12 mouse cellular contexts compared by ENCODE assay signal in genomic region chr7:49638941-49639776, GRCm38 (mm10). TPM values are rescaled to one million over a fixed set of nuclear protein-coding genes. Genes with fewer than 3 reads are reported as not detected.
DNase-seq lines count a peak whose midpoint lies in the region; ATAC-seq and TF ChIP-seq lines count a peak whose summit lies in the region.
"Had no signal": no experiment of that assay in that cellular context is flagged by ENCODE, and none has a peak within 500 bp of the region (broad histone marks: within the 10 kb centered on the region; RNA-seq: fewer than 3 reads in every experiment).

No protein-coding gene starts in this region.

- no peaks in the 10 kb centered on the region for H3K9me3 ChIP-seq in kidney, postnatal 0 days (replicated peaks; ENCODE audit: low read length)
- no peaks in the 10 kb centered on the region for H3K9me3 ChIP-seq in embryonic facial prominence, embryonic 13.5 days
- no peaks in the 10 kb centered on the region for H3K9me3 ChIP-seq in liver, embryonic 12.5 days (replicated peaks)

- H3K9ac ChIP-seq in kidney, postnatal 0 days (ENCODE audit: low read depth, low read length), result no peak overlapping the region
- no peak overlapping the region for H3K9ac ChIP-seq in embryonic facial prominence, embryonic 13.5 days
- no peak overlapping the region for H3K9ac ChIP-seq in liver, embryonic 12.5 days

- no peak for DNase-seq in kidney, postnatal 0 days (ENCODE audit: low spot score)
- DNase-seq in kidney, postnatal 4 days, result no peak
- DNase-seq in spleen, adult 12 weeks (ENCODE audit: low spot score), result no peak
- DNase-seq in gastrocnemius, adult 8-10 months (ENCODE audit: low spot score in 2 of 2), result no peak
- DNase-seq: adrenal gland, postnatal 36 days; gastrocnemius, postnatal 25 days; kidney, postnatal 14 days had no signal

- 0 out of 2 replicates have a peak overlapping the region, but pooled peaks have one; percentile 4 for H3K4me3 ChIP-seq in kidney, postnatal 0 days (replicated peaks; ENCODE audit: low read depth, low read length)
- H3K4me3 ChIP-seq in bone marrow macrophage, adult 2 months (ENCODE audit: insufficient read depth, low read length), result peak overlapping the region; percentile 5; the same call in 1 of the 2 replicates
- H3K4me3 ChIP-seq in embryonic facial prominence, embryonic 13.5 days, result peak overlapping the region; percentile 24
- H3K4me3 ChIP-seq in liver, embryonic 12.5 days, result no peak overlapping the region

- TF ChIP-seq POLR2A in bone marrow macrophage, adult 2 months (IDR thresholded peaks at IDR 0.05; ENCODE audit: borderline replicate concordance, low read depth, low read length), result no peak

- H3K36me3 ChIP-seq in kidney, postnatal 0 days (ENCODE audit: insufficient read depth, low read length), result no peaks in the 10 kb centered on the region
- no peaks in the 10 kb centered on the region for H3K36me3 ChIP-seq in embryonic facial prominence, embryonic 13.5 days
- H3K36me3 ChIP-seq in liver, embryonic 12.5 days, result no peaks in the 10 kb centered on the region

- H3K27me3 ChIP-seq in kidney, postnatal 0 days (ENCODE audit: insufficient read depth, low read length), result peaks cover 66% of the 10 kb centered on the region
- peaks cover 94% of the 10 kb centered on the region for H3K27me3 ChIP-seq in embryonic facial prominence, embryonic 13.5 days
- peaks cover 87% of the 10 kb centered on the region for H3K27me3 ChIP-seq in liver, embryonic 12.5 days (replicated peaks)

- no peak for ATAC-seq in kidney, postnatal 0 days (replicated peaks; ENCODE audit: low FRiP score, low read depth)
- ATAC-seq in embryonic facial prominence, embryonic 13.5 days (ENCODE audit: insufficient number of reproducible peaks, insufficient read depth, low FRiP score, low TSS enrichment, low read depth), result no peak
- no peak for ATAC-seq in liver, embryonic 12.5 days

- H3K4me2 ChIP-seq in kidney, postnatal 0 days (ENCODE audit: low read length), result peak overlapping the region; percentile 33; the same call in 1 of the 2 replicates
- peak overlapping the region; percentile 43 for H3K4me2 ChIP-seq in embryonic facial prominence, embryonic 13.5 days
- peak overlapping the region; percentile 26 for H3K4me2 ChIP-seq in liver, embryonic 12.5 days

- no peak overlapping the region for H3K27ac ChIP-seq in kidney, postnatal 0 days
- no peak overlapping the region for H3K27ac ChIP-seq in bone marrow macrophage, adult 2 months (ENCODE audit: insufficient read depth, low read depth, low read length)
- no peak overlapping the region for H3K27ac ChIP-seq in embryonic facial prominence, embryonic 13.5 days
- H3K27ac ChIP-seq in liver, embryonic 12.5 days, result no peak overlapping the region

- H3K4me1 ChIP-seq in kidney, postnatal 0 days (replicated peaks; ENCODE audit: insufficient read depth, low read length), result 0 out of 2 replicates have a peak, but pooled peaks cover 2% of the 10 kb centered on the region
- H3K4me1 ChIP-seq in bone marrow macrophage, adult 2 months (ENCODE audit: control insufficient read depth, insufficient read depth, low read length), result no peaks in the 10 kb centered on the region
- H3K4me1 ChIP-seq in embryonic facial prominence, embryonic 13.5 days, result peaks cover 19% of the 10 kb centered on the region
- H3K4me1 ChIP-seq in liver, embryonic 12.5 days, result no peaks in the 10 kb centered on the region

- WGBS in kidney, postnatal 0 days, result 4% methylated on average over 35 of the region's 35 CpGs
- 2% methylated on average over 35 of the region's 35 CpGs for WGBS in embryonic facial prominence, embryonic 13.5 days
- WGBS in liver, embryonic 12.5 days (ENCODE audit: insufficient replicate concordance), result 3% methylated on average over 35 of the region's 35 CpGs

- TF ChIP-seq CTCF in kidney, postnatal 0 days (IDR thresholded peaks at IDR 0.05; ENCODE audit: low read depth), result no peak
- no peak for TF ChIP-seq CTCF in bone marrow macrophage, adult 2 months (IDR thresholded peaks at IDR 0.05; ENCODE audit: low read depth, low read length)

RNA-seq across cellular contexts. Expression of gene Dbx1, which starts 2.5 kb away (rescaled TPM):
- polyA plus RNA-seq in kidney, postnatal 0 days (2015; fragmentation: Nextera tagmentation; extraction: Ambion mirVana), result not detected in 2 replicates
- polyA plus RNA-seq in bone marrow macrophage, adult 2 months (2012; ENCODE audit: insufficient read depth, insufficient read length, missing spikeins), result not detected in 2 replicates
- polyA plus RNA-seq in embryonic facial prominence, embryonic 13.5 days (2015; fragmentation: Nextera tagmentation; extraction: Ambion mirVana), result 0.28 and 0.44 TPM in 2 replicates
- 0.08 TPM in 1 of 2 replicates, not detected in the other for polyA plus RNA-seq in liver, embryonic 12.5 days (2016; fragmentation: Nextera tagmentation; extraction: Ambion mirVana)
- not detected for total RNA-seq in gastrocnemius, adult 8-10 months (2022)
- total RNA-seq: adrenal gland, postnatal 36 days; gastrocnemius, postnatal 25 days; liver, adult 2 months; neutrophil, adult 5-6 weeks had no signal
- polyA plus RNA-seq: liver, adult 2 months had no signal
